In genomic region chr13:68597199-68597598, GRCm38 (mm10) we compare ENCODE assay signal across 10 mouse cellular contexts. TPM values are rescaled to one million over a fixed set of nuclear protein-coding genes. Genes with fewer than 3 reads are reported as not detected.
DNase-seq lines count a peak whose midpoint lies in the region; ATAC-seq and TF ChIP-seq lines count a peak whose summit lies in the region.
"Had no signal": no experiment of that assay in that cellular context is flagged by ENCODE, and none has a peak within 500 bp of the region (broad histone marks: within the 10 kb centered on the region; RNA-seq: fewer than 3 reads in every experiment).

TSS of gene 1700001L19Rik (plus strand) at chr13:68597421.

- no peak for TF ChIP-seq CTCF in intestine, postnatal 0 days (IDR thresholded peaks at IDR 0.05; ENCODE audit: low read depth)

- H3K36me3 ChIP-seq in embryonic facial prominence, embryonic 13.5 days, result peaks cover 10% of the 10 kb centered on the region
- peaks cover 11% of the 10 kb centered on the region; the same call in 1 of the 2 replicates for H3K36me3 ChIP-seq in intestine, postnatal 0 days (ENCODE audit: control insufficient read depth, insufficient read depth)
- peaks cover 11% of the 10 kb centered on the region; the same call in 1 of the 2 replicates for H3K36me3 ChIP-seq in midbrain, embryonic 15.5 days (replicated peaks)

- 0 out of 2 replicates have a peak within 1 kb of the TSS, but pooled peaks have one; percentile 21 for H3K9ac ChIP-seq in embryonic facial prominence, embryonic 13.5 days
- no peak within 1 kb of the TSS for H3K9ac ChIP-seq in intestine, postnatal 0 days (ENCODE audit: low read depth, low read length)
- H3K9ac ChIP-seq in midbrain, embryonic 15.5 days, result peak within 1 kb of the TSS; percentile 13; the same call in 1 of the 2 replicates

- WGBS in embryonic facial prominence, embryonic 13.5 days, result 10% methylated on average over 10 of the region's 10 CpGs
- 12% methylated on average over 10 of the region's 10 CpGs for WGBS in intestine, postnatal 0 days
- 6% methylated on average over 10 of the region's 10 CpGs for WGBS in midbrain, embryonic 15.5 days

- peak in 1 of 2 experiments; percentile 35 for DNase-seq in layer of hippocampus, adult 18-20 months (ENCODE audit: low spot score in 2 of 2)
- no peak for DNase-seq in layer of hippocampus, adult 9-11 months
- no peak for DNase-seq in adrenal gland, postnatal 25 days
- no peak for DNase-seq in c-Kit-positive CD71-positive TER-119-positive erythroid progenitor cells, embryonic 14.5 days (ENCODE audit: low spot score)
- no peak for DNase-seq in cerebellum, adult 8-10 months

- H3K4me2 ChIP-seq in embryonic facial prominence, embryonic 13.5 days, result peak within 1 kb of the TSS; percentile 47
- peak within 1 kb of the TSS; percentile 57 for H3K4me2 ChIP-seq in intestine, postnatal 0 days (replicated peaks; ENCODE audit: low read depth)
- peak within 1 kb of the TSS; percentile 48 for H3K4me2 ChIP-seq in midbrain, embryonic 15.5 days

- no peaks in the 10 kb centered on the region for H3K9me3 ChIP-seq in embryonic facial prominence, embryonic 13.5 days
- H3K9me3 ChIP-seq in intestine, postnatal 0 days (ENCODE audit: control insufficient read depth), result no peaks in the 10 kb centered on the region
- H3K9me3 ChIP-seq in midbrain, embryonic 15.5 days, result no peaks in the 10 kb centered on the region

- no peak within 1 kb of the TSS for H3K27ac ChIP-seq in embryonic facial prominence, embryonic 13.5 days
- H3K27ac ChIP-seq in intestine, postnatal 0 days (ENCODE audit: low read depth, low read length), result no peak within 1 kb of the TSS
- H3K27ac ChIP-seq in midbrain, embryonic 15.5 days, result no peak within 1 kb of the TSS

- H3K27me3 ChIP-seq in embryonic facial prominence, embryonic 13.5 days, result peaks cover 9% of the 10 kb centered on the region; the same call in 1 of the 2 replicates
- no peaks in the 10 kb centered on the region for H3K27me3 ChIP-seq in intestine, postnatal 0 days (replicated peaks; ENCODE audit: control insufficient read depth, insufficient read depth, low read length)
- H3K27me3 ChIP-seq in midbrain, embryonic 15.5 days (replicated peaks), result no peaks in the 10 kb centered on the region

- H3K4me3 ChIP-seq in embryonic facial prominence, embryonic 13.5 days, result peak within 1 kb of the TSS; percentile 18
- no peak within 1 kb of the TSS for H3K4me3 ChIP-seq in intestine, postnatal 0 days (ENCODE audit: low read depth, low read length)
- peak within 1 kb of the TSS; percentile 26 for H3K4me3 ChIP-seq in midbrain, embryonic 15.5 days
- H3K4me3 ChIP-seq: erythroblast, embryonic 14.5 days; myocyte had no signal

- peaks cover 6% of the 10 kb centered on the region for H3K4me1 ChIP-seq in embryonic facial prominence, embryonic 13.5 days
- H3K4me1 ChIP-seq in intestine, postnatal 0 days (replicated peaks; ENCODE audit: control insufficient read depth, insufficient read depth, low read length), result no peaks in the 10 kb centered on the region
- H3K4me1 ChIP-seq in midbrain, embryonic 15.5 days, result peaks cover 16% of the 10 kb centered on the region; the same call in 1 of the 2 replicates

- no peak for ATAC-seq in embryonic facial prominence, embryonic 13.5 days (ENCODE audit: insufficient number of reproducible peaks, insufficient read depth, low FRiP score, low TSS enrichment, low read depth)
- ATAC-seq in intestine, postnatal 0 days, result no peak
- peak; percentile 40; the same call in 1 of the 2 replicates for ATAC-seq in midbrain, embryonic 15.5 days (replicated peaks)

RNA-seq across cellular contexts. Expression of gene 1700001L19Rik, which starts in this region (rescaled TPM):
- total RNA-seq in layer of hippocampus, adult 18-20 months (2021), result 10 to 100 TPM; 15.9 to 17.3 TPM
- polyA plus RNA-seq in embryonic facial prominence, embryonic 13.5 days (2015; fragmentation: Nextera tagmentation; extraction: Ambion mirVana), result 0.37 and 0.62 TPM in 2 replicates
- polyA plus RNA-seq in intestine, postnatal 0 days (2015; fragmentation: Nextera tagmentation; extraction: Ambion mirVana), result 0.07 TPM in 1 of 2 replicates, not detected in the other
- 9.6 and 9.8 TPM in 2 replicates for polyA plus RNA-seq in midbrain, embryonic 15.5 days (2015; fragmentation: Nextera tagmentation; extraction: Ambion mirVana)
- total RNA-seq in adrenal gland, postnatal 25 days (2021), result 0.43 TPM in 1 of 2 replicates, not detected in the other
- polyA plus RNA-seq: erythroblast, embryonic 14.5 days had no signal

Comparison
In these comparisons a context has a peak if more than half of its experiments do, and no peak if none do; other contexts are left out.
1. RNA of gene 1700001L19Rik (total RNA-seq): 15.9 to 17.3 TPM in layer of hippocampus, adult 18-20 months; 0.43 TPM in adrenal gland, postnatal 25 days; every median in the first group is over 10 times any median in the second.
2. Peak in every context shown above with its lines, with median percentiles within 50 percentile points of each other: H3K4me2 ChIP-seq.